Mouse (Mus musculus) embryonic stem cell, embryonic (primary cell): Measurements from ENCODE around the gene Dtx1.

Experiments
- CTCF ChIA-PET, 4 experiments: fragments of 300-600 bp in 2 of 4; fragments of 350-600 bp in 2 of 4; sonication (Branson Sonifier 250); formaldehyde crosslinking; loops; one replicate each; lab custom pipeline; 2022; ENCODE audit warnings: inconsistent platforms in 2 of 4; lab: Charles Lee
- POLR2A ChIA-PET, 4 experiments: fragments of 300-600 bp in 2 of 4; fragments of 350-600 bp in 2 of 4; sonication (Branson Sonifier 250); formaldehyde crosslinking; loops; one replicate each; lab custom pipeline; 2022; ENCODE audit warnings: antibody characterized with exemption in 4 of 4, inconsistent platforms in 1 of 4; lab: Charles Lee

Gene Dtx1

DNA sequence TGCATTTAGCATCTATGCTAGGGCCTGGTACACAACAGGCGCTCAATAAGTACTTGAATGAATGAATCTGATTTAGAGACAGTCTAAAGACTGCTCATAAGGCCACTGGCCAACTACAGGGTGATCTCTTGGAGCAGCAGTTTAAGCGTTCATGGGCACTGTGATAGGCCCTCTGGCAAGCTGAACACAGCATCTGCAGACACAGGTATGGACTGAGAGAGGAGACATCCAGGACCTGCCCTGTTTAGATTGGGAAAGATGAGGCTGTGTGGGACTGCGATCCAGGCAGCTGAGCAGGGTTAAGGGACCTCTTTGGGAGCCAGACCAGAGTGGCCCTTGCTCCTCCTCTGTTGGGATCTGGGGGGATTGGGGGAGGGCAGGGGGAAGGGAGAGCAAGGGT, at the start of gene Dtx1:
Dtx1 (minus strand) TSS at position 101 of the 400 bp plus-strand sequence.
- POLR2A ChIA-PET, result interaction anchor here in 2 of 4 experiments (0.7 to 7.8 kb wide), 3 partner anchors 14 to 32 kb away, joined by 4 to 74 read pairs (median 4); no protein-coding TSS in a partner anchor
- CTCF ChIA-PET, result interaction anchor here in 3 of 4 experiments (0.5 to 1.0 kb wide), 5 partner anchors 10 to 107 kb away, joined by 3 to 4 read pairs (median 4); no protein-coding TSS in a partner anchor

DNA sequence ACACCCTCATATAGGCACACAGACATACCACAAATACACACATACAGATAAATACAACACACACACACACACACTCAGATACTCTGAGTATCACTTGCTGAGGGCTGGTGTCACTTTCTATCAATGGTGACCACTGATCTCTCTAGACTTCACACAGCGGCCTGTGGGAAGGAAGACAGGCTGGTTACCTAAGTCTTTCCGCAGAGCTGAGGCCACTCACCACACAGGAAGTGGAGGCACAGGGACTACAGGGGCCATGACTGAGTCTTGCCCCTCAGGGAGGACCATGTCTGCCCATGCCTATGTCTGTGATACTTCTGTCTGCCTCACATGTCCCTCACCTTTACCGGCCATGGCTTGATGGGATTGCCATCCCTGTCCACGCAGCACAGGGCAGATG, 42.5 kb upstream of the Dtx1 start:
- ChIA-PET CTCF (interaction anchor here in 1 of 4 experiments (1.1 to 1.3 kb wide), 2 partner anchors 149 to 252 kb away, joined by 3 to 4 read pairs; no protein-coding TSS in a partner anchor), POLR2A (interaction anchor here in 1 of 4 experiments (1.1 kb wide), 1 partner anchor 132 kb away, joined by 3 read pairs; no protein-coding TSS in a partner anchor)

GRCm38 (mm10) chr5:120752786-120753185, 41.1 kb upstream of the Dtx1 start:
- POLR2A ChIA-PET, result no interaction called here
- CTCF ChIA-PET, result no interaction called here

- POLR2A ChIA-PET, result interaction anchor here in 1 of 4 experiments (1.3 kb wide), 1 partner anchor 16 kb away, joined by 3 read pairs; no protein-coding TSS in a partner anchor
- CTCF ChIA-PET, result interaction anchor here in 1 of 4 experiments (0.8 kb wide), 1 partner anchor 8 kb away, joined by 3 read pairs; no protein-coding TSS in a partner anchor
Measured at GRCm38 (mm10) chr5:120751206-120751605, 39.5 kb upstream of the Dtx1 start.

- POLR2A ChIA-PET, result interaction anchor here (0.6 to 1.6 kb wide), 15 partner anchors 9 to 271 kb away, joined by 3 to 8 read pairs (median 3); no protein-coding TSS in a partner anchor
- CTCF ChIA-PET, result interaction anchor here in 3 of 4 experiments (0.7 to 1.7 kb wide), 13 partner anchors 8 to 150 kb away, joined by 3 to 9 read pairs (median 3); no protein-coding TSS in a partner anchor
Measured at GRCm38 (mm10) chr5:120749688-120750087, 38.0 kb upstream of the Dtx1 start, which contains the start of gene Oas2. Oas2 (minus strand) TSS chr5:120749853.

GRCm38 (mm10) chr5:120746451-120746850, 34.7 kb upstream of the Dtx1 start:
- ChIA-PET CTCF (interaction anchor here (0.7 to 4.2 kb wide), 8 partner anchors 22 to 141 kb away, joined by 3 to 23 read pairs (median 4); no protein-coding TSS in a partner anchor), POLR2A (interaction anchor here in 1 of 4 experiments (1.1 to 1.6 kb wide), 2 partner anchors 14 to 126 kb away, joined by 3 to 4 read pairs; no protein-coding TSS in a partner anchor)

DNA sequence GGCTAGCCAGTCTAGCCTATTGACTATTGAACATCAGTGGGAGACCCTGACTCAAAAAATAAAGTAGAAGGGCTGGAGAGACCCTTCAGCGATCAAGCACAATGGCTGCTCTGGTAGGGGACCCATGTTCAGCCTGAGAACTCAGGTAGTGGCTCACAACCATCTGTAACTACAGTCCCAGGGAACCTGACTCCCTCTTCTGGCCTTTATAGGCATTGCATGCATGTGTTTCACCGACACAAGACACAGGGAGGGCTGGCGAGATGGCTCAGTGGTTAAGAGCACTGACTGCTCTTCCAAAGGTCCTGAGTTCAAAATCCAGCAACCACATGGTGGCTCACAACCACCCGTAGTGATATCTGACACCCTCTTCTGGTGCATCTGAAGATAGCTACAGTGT, 30.4 kb upstream of the Dtx1 start:
- ChIA-PET POLR2A (interaction anchor here in 2 of 4 experiments (0.5 to 1.7 kb wide), 3 partner anchors 17 to 27 kb away, joined by 3 to 9 read pairs (median 3); no protein-coding TSS in a partner anchor), CTCF (interaction anchor here in 3 of 4 experiments (0.5 to 2.0 kb wide), 13 partner anchors 9 to 171 kb away, joined by 3 to 9 read pairs (median 4); no protein-coding TSS in a partner anchor)

DNA sequence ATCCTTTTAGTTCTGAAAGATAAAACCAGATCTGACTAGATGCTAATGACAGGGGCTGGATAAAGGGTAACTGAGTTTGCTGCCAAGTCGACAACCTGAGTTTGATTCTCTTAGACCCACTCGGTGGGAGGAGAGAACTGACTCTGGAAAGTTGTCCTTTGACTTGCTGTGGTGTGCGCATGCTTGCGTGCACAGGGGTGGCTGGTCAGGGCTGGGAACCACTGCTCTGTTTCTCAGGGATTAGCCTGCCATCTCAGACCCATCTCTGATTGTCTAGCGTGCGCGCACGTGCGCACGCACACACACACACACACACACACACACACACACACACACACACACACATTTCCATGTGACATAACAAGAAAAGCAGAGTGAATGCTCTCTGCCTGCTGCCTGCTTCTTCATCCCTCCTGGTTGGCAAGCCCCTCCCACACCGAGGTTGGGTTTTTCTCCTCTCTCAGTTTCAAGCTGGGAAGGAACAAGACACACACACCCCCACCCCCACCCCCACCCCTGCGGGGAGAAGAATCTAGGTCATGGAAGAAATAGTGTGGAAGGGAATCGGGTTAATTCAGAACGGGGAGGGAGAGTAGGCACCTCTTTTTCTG, 22.8 kb upstream of the Dtx1 start:
- CTCF ChIA-PET, result interaction anchor here (0.5 to 1.6 kb wide), 10 partner anchors 14 to 224 kb away, joined by 3 to 7 read pairs (median 4); partner anchors contain the start of gene Slc8b1 (in 1 of the 4)
- POLR2A ChIA-PET, result interaction anchor here (0.6 to 6.1 kb wide), 12 partner anchors 10 to 119 kb away, joined by 3 to 57 read pairs (median 5); no protein-coding TSS in a partner anchor

DNA sequence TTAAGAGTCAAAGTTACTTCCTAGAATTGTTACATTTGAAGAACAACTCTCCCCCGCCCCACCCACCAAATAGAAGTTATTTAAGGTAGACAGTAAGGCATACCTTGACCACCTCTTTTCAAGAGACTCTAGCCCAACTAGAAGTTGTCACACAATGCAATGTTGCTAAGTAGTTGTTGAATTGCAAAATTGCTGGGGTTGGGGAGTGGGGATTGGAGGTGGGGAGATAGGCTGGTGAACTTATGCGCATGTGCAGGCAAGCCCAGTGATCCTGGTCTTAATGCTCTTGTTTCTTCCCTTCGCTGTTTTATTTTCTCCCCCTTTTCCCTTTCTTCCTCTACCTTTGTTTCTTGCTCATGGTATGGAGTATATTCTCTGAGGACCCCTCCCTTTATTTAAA, 22.0 kb upstream of the Dtx1 start:
- ChIA-PET CTCF (interaction anchor here in 2 of 4 experiments (1.5 to 3.0 kb wide), 2 partner anchors 128 kb away, joined by 3 to 11 read pairs; no protein-coding TSS in a partner anchor), POLR2A (interaction anchor here in 2 of 4 experiments (0.9 to 6.1 kb wide), 3 partner anchors 13 to 28 kb away, joined by 3 to 57 read pairs (median 4); no protein-coding TSS in a partner anchor)

GRCm38 (mm10) chr5:120732740-120733139, 21.0 kb upstream of the Dtx1 start:
- ChIA-PET POLR2A (interaction anchor here in 2 of 4 experiments (0.7 to 6.1 kb wide), 14 partner anchors 8 to 1062 kb away, joined by 3 to 57 read pairs (median 4); partner anchors contain the start of genes Oas1c (in 1 of the 2) and Tbx3 (in 1 of the 2)), CTCF (interaction anchor here in 3 of 4 experiments (0.5 to 3.0 kb wide), 16 partner anchors 10 to 1042 kb away, joined by 3 to 11 read pairs (median 4); no protein-coding TSS in a partner anchor)

DNA sequence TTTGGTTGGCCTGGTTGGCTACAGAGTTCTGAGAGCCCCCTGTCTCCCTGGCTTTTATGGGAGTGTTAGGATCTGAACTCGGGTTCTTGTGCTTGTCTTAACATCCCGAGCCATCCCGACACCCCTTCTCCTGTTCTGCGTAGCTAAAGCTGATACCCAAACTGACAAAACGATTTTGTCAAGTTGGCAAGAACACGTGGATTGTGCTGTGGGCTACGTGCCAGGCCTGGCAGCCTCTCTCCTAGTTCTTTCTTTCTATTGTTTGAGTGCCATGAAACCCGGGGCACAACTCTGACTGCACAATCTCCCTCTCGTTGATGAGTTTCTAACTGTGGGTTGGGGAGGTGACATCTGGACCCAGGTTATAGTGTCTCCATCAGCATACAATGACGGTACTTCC, 17.6 kb upstream of the Dtx1 start:
- ChIA-PET CTCF (interaction anchor here in 2 of 4 experiments (0.6 to 2.0 kb wide), 3 partner anchors 10 to 323 kb away, joined by 3 to 4 read pairs (median 4); no protein-coding TSS in a partner anchor), POLR2A (interaction anchor here (0.6 to 1.1 kb wide), 8 partner anchors 9 to 159 kb away, joined by 3 to 4 read pairs (median 3); no protein-coding TSS in a partner anchor)

DNA sequence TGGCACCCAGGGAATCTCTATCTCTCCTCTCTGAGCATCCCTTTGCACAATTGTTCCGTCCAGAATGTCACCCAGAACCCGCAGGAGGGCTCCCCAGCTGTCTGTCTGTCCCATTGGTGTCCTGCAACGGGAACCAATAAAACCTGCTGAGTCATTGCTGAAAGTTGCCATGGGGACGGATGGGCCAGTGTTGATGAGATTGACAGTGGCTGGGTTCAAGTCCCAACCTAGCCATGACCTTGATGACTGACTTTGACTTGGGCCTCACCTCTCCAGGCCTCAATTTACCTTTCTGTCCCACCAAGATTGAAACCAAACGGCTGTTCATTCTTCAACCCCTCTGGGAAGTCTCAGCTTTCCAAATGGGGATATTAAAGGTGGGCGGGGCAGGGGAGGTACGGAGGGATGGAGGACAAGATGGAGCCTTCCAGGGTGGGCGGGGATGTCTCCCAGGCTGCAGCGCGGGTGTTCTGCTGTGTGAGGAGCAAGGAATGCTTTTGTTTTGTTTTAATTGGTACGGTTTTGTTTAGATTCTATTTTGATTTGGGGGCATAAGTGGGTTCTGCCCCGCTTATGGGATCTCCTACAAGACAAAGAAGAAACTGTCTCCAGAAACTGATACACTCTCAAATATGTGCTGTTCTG, 14.2 kb upstream of the Dtx1 start:
- ChIA-PET POLR2A (interaction anchor here in 3 of 4 experiments (0.6 to 2.0 kb wide), 10 partner anchors 9 to 134 kb away, joined by 3 to 9 read pairs (median 3); no protein-coding TSS in a partner anchor), CTCF (interaction anchor here (0.5 to 1.5 kb wide), 10 partner anchors 10 to 1786 kb away, joined by 3 to 9 read pairs (median 4); partner anchors contain the start of gene Oas1e (in 1 of the 4))

DNA sequence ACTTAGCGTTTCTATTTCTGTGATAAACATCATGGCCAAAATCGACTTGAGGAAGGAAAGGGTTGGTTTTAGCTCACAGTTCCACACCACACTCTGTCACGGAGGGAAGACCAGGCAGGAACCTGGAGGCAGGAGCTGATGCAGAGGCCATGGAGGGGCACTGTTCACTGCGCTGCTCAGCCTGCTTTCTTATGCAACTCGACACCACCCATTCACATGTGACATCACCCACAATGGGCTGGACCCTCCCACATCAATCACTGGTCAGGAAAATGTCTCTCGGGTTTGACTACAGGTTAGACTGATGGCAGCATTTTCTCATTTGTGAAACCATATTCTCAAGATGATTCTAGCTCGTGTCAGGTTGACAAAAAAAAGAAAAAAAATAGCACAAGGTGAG, 9.3 kb upstream of the Dtx1 start:
- CTCF ChIA-PET, result interaction anchor here (0.6 to 2.7 kb wide), 19 partner anchors 11 to 550 kb away, joined by 3 to 13 read pairs (median 3); partner anchors contain the start of gene Rasal1 (in 1 of the 4)
- POLR2A ChIA-PET, result interaction anchor here in 3 of 4 experiments (0.5 to 6.1 kb wide), 26 partner anchors 8 to 1339 kb away, joined by 3 to 57 read pairs (median 5); partner anchors contain the start of genes Oas1a (in 1 of the 3) and Oas2 (in 1 of the 3)

DNA sequence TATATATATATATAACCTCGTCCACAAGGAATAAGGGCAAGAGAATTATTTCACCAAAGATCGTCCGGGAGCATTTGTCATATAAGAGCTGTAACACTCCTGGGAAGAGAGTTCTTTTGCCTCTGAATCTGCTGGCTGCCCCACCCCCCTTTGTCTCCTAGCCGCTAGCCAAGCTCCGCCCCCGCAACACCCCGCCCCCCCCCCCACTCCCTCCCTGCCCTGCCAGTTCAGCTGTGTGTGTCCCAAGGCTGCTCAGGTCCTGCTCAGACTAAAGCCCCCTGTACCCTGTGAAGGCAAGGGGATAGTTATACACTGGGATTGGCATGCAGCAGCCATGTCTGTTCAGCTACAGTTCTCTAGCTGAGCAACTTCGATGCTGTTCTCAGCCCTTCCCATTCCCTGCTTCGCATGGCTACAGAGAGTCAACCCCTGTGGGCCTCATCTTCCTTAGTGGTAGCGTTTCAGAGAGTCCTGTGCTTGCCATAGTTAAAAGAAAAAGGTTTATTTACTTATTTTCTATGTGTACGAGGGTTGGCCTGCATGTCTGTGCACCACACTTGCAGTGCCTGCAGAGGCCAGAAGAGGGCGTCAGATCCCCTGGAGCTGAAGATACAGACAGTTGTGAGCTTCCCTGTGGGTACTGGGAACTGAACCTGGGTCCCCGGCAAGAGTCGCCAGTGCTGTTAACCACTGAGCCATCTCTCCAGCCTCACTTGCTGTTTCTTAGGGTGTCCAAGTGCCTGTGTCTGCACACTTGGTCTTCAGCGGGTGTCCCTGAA, 7.1 kb upstream of the Dtx1 start:
- ChIA-PET POLR2A (interaction anchor here (0.5 to 6.1 kb wide), 30 partner anchors 9 to 207 kb away, joined by 3 to 57 read pairs (median 4); no protein-coding TSS in a partner anchor), CTCF (interaction anchor here (0.5 to 2.5 kb wide), 59 partner anchors 9 to 226 kb away, joined by 3 to 22 read pairs (median 4); partner anchors contain the start of genes Rasal1 (in 2 of the 4) and Oas2 (in 1 of the 4))

GRCm38 (mm10) chr5:120717136-120717535, 5.4 kb upstream of the Dtx1 start:
- ChIA-PET CTCF (interaction anchor here in 2 of 4 experiments (1.3 to 2.5 kb wide), 3 partner anchors 11 to 97 kb away, joined by 4 to 17 read pairs (median 6); no protein-coding TSS in a partner anchor), POLR2A (interaction anchor here (0.5 to 3.2 kb wide), 7 partner anchors 11 to 908 kb away, joined by 3 to 14 read pairs (median 4); no protein-coding TSS in a partner anchor)

- CTCF ChIA-PET, result interaction anchor here (0.6 to 3.6 kb wide), 41 partner anchors 9 to 284 kb away, joined by 3 to 48 read pairs (median 5); partner anchors contain the start of gene Rasal1 (in 1 of the 4)
- POLR2A ChIA-PET, result interaction anchor here (0.6 to 2.8 kb wide), 21 partner anchors 9 to 413 kb away, joined by 3 to 12 read pairs (median 3); no protein-coding TSS in a partner anchor
Measured at GRCm38 (mm10) chr5:120714314-120714713, 2.6 kb upstream of the Dtx1 start.
